Mouse (Mus musculus) CH12.LX (cell line): ENCODE measurements around the gene Akap2. TPM values are rescaled to one million over a fixed set of nuclear protein-coding genes. Genes with fewer than 3 reads are reported as not detected.
A peak's percentile ranks its signal among the peaks of the same experiment; 100 is the strongest.

Source experiments
- DNase-seq: peaks from one replicate; pipeline ENCODE4 v3.0.0-alpha.2; 2013; ENCODE audit errors: extremely low read depth
- H3K27ac ChIP-seq: 2 replicates; pipeline ENCODE4 v1.5.1; 2012; ENCODE audit warnings: low read depth, mild to moderate bottlenecking, control low read depth, moderate library complexity; ENCODE audit not compliant: insufficient read depth
- H3K27me3 ChIP-seq: replicated peaks from 2 replicates; pipeline ENCODE3; 2012; ENCODE audit warnings: inconsistent platforms
- H3K36me3 ChIP-seq, 2 experiments: replicated peaks in 1 of 2; 2 replicates each; pipeline versions ENCODE3 to v1.6.1; 2012; ENCODE audit warnings: inconsistent platforms in 1 of 2, low read length in 1 of 2, mild to moderate bottlenecking in 1 of 2, mixed read lengths in 1 of 2, moderate library complexity in 1 of 2; ENCODE audit not compliant: control insufficient read depth in 1 of 2, insufficient read depth in 1 of 2
- H3K4me1 ChIP-seq, 2 experiments: 2 replicates each; pipeline ENCODE4 v1.6.1; 2012; ENCODE audit warnings: inconsistent platforms in 1 of 2, moderate library complexity in 1 of 2; ENCODE audit not compliant: insufficient read depth in 2 of 2, control insufficient read depth in 1 of 2
- H3K4me2 ChIP-seq: 2 replicates; pipeline ENCODE4 v1.6.1; 2012; ENCODE audit warnings: low read depth, mild to moderate bottlenecking, control low read depth; ENCODE audit not compliant: poor library complexity, insufficient read depth, severe bottlenecking
- H3K4me3 ChIP-seq, 3 experiments: fragments of 150-350 bp in 1 of 3; sonication (generic) in 1 of 3; replicated peaks in 1 of 3; 2 replicates each; pipeline versions ENCODE3 to v1.5.1; 2011 to 2012; ENCODE audit warnings: low read depth in 2 of 3, low read length in 2 of 3, mild to moderate bottlenecking in 2 of 3, moderate library complexity in 2 of 3, control low read depth in 1 of 3, improper control_type of control experiment in 1 of 3, inconsistent platforms in 1 of 3, mixed read lengths in 1 of 3; ENCODE audit not compliant: poor library complexity in 1 of 3
- H3K79me2 ChIP-seq: replicated peaks from 2 replicates; pipeline ENCODE4 v1.6.1; 2012; ENCODE audit warnings: mild to moderate bottlenecking, moderate library complexity; ENCODE audit not compliant: control insufficient read depth, poor library complexity, insufficient read depth, severe bottlenecking; ENCODE audit errors: extremely low read depth
- H3K9ac ChIP-seq: 2 replicates; pipeline ENCODE4 v1.6.1; 2012; ENCODE audit warnings: low read depth, mild to moderate bottlenecking, control low read depth, moderate library complexity; ENCODE audit not compliant: insufficient read depth
- H3K9me3 ChIP-seq: replicated peaks from 2 replicates; pipeline ENCODE3; 2012; ENCODE audit warnings: low read length, inconsistent platforms, mixed read lengths
- CHD1 ChIP-seq: IDR thresholded peaks from 2 replicates; pipeline ENCODE4 v1.6.1; 2012; ENCODE audit warnings: low read depth, low read length, improper control_type of control experiment, inconsistent platforms
- ELF1 ChIP-seq: IDR thresholded peaks from 2 replicates; pipeline ENCODE4 v1.6.1; 2014; ENCODE audit warnings: low read depth, mild to moderate bottlenecking, inconsistent platforms, low read length, improper control_type of control experiment
- GABPA ChIP-seq: IDR thresholded peaks from 2 replicates; pipeline ENCODE4 v1.6.1; 2012; ENCODE audit warnings: low read depth, low read length, improper control_type of control experiment, inconsistent platforms; ENCODE audit not compliant: insufficient replicate concordance
- HCFC1 ChIP-seq: IDR thresholded peaks from 2 replicates; pipeline ENCODE4 v1.6.1; 2012; ENCODE audit warnings: low read depth, mild to moderate bottlenecking, inconsistent platforms, low read length, improper control_type of control experiment
- IRF4 ChIP-seq: IDR thresholded peaks from 2 replicates; pipeline ENCODE4 v1.6.1; 2014; ENCODE audit warnings: low read depth, mild to moderate bottlenecking, inconsistent platforms, low read length, improper control_type of control experiment
- JUN ChIP-seq: IDR thresholded peaks from 2 replicates; pipeline ENCODE4 v1.6.1; 2011; ENCODE audit warnings: low read depth, mild to moderate bottlenecking, low read length, improper control_type of control experiment, moderate library complexity; ENCODE audit not compliant: insufficient read depth
- JUND ChIP-seq: conservative IDR thresholded peaks from 2 replicates; pipeline ENCODE4 v1.6.1; 2011; ENCODE audit warnings: low read depth, low read length, improper control_type of control experiment
- KAT2A ChIP-seq: IDR thresholded peaks from 2 replicates; pipeline ENCODE4 v1.6.1; 2012; ENCODE audit warnings: low read length, improper control_type of control experiment, inconsistent platforms; ENCODE audit not compliant: insufficient replicate concordance
- MAZ ChIP-seq: IDR thresholded peaks from 2 replicates; pipeline ENCODE4 v1.6.1; 2012; ENCODE audit warnings: low read depth, mild to moderate bottlenecking, inconsistent platforms, low read length, improper control_type of control experiment, moderate library complexity
- MXI1 ChIP-seq: IDR thresholded peaks from 2 replicates; pipeline ENCODE4 v1.6.1; 2011; ENCODE audit warnings: mild to moderate bottlenecking, low read depth, low read length, improper control_type of control experiment
- MYC ChIP-seq: IDR thresholded peaks from 2 replicates; pipeline ENCODE4 v1.6.1; 2011; ENCODE audit warnings: low read depth, mild to moderate bottlenecking, improper control_type of control experiment, low read length
- NELFE ChIP-seq: IDR thresholded peaks from 2 replicates; pipeline ENCODE4 v1.6.1; 2011; ENCODE audit warnings: low read depth, low read length, improper control_type of control experiment
- NRF1 ChIP-seq: IDR thresholded peaks from 2 replicates; pipeline ENCODE4 v1.6.1; 2014; ENCODE audit warnings: low read depth, mild to moderate bottlenecking, inconsistent platforms, low read length, improper control_type of control experiment, moderate library complexity
- PAX5 ChIP-seq: IDR thresholded peaks from 2 replicates; pipeline ENCODE4 v1.6.1; 2012; ENCODE audit warnings: low read length, inconsistent platforms, mixed read lengths
- POLR2AphosphoS2 ChIP-seq: IDR thresholded peaks from 2 replicates; pipeline ENCODE4 v1.6.1; 2011; ENCODE audit warnings: low read depth, low read length, improper control_type of control experiment
- SIN3A ChIP-seq: IDR thresholded peaks from 2 replicates; pipeline ENCODE4 v1.6.1; 2012; ENCODE audit warnings: low read length, improper control_type of control experiment, inconsistent platforms
- SMC3 ChIP-seq: IDR thresholded peaks from 2 replicates; pipeline ENCODE4 v1.6.1; 2011; ENCODE audit warnings: low read depth, low read length, improper control_type of control experiment
- TBP ChIP-seq: conservative IDR thresholded peaks from 2 replicates; pipeline ENCODE4 v1.6.1; 2011; ENCODE audit warnings: low read depth, low read length, improper control_type of control experiment
- UBTF ChIP-seq: IDR thresholded peaks from 2 replicates; pipeline ENCODE4 v1.6.1; 2012; ENCODE audit warnings: low read depth, mild to moderate bottlenecking, inconsistent platforms, low read length, improper control_type of control experiment, moderate library complexity
- ZKSCAN1 ChIP-seq: IDR thresholded peaks from 2 replicates; pipeline ENCODE4 v1.6.1; 2012; ENCODE audit warnings: low read depth, inconsistent platforms, low read length, improper control_type of control experiment, borderline replicate concordance
- ZMIZ1 ChIP-seq: IDR thresholded peaks from 2 replicates; pipeline ENCODE4 v1.6.1; 2012; ENCODE audit warnings: low read depth, mild to moderate bottlenecking, inconsistent platforms, low read length, improper control_type of control experiment
- dilution Hi-C: fragments of 300-500 bp; cut with MboI; formaldehyde crosslinking; loops from 2 replicates; pipeline ENCODE4 v1.14.3; 2020; ENCODE audit warnings: low sequenced_read_pairs; ENCODE audit not compliant: extremely low pct_unique_long_range_greater_than_20kb, extremely low pct_ligation_motif_present
- in situ Hi-C: fragments of 300-500 bp; cut with MboI; formaldehyde crosslinking; loops from 3 replicates; pipeline ENCODE4 v1.14.3; 2019; ENCODE audit warnings: low sequenced_read_pairs, low pct_ligation_motif_present, low pct_unique_long_range_greater_than_20kb, mixed read lengths
- polyA plus RNA-seq: library from polyadenylated mRNA; unstranded; fragments of >175 nt; gene quantifications from 2 replicates; pipeline ENCODE4 v1.2.1, GENCODE M21; 2012; ENCODE audit warnings: low read depth; ENCODE audit not compliant: insufficient read length
- total RNA-seq, 2 experiments: library from RNA; depleted of rRNA; stranded (reverse); fragments of 300-350 nt in 1 of 2; fragments of >200 nt in 1 of 2; gene quantifications; 2 replicates each; pipeline ENCODE4 v1.2.3; 2012 to 2014

Gene Akap2
- total and polyA plus RNA-seq, 3 experiments = 0.25 TPM; not detected in 2

DNA sequence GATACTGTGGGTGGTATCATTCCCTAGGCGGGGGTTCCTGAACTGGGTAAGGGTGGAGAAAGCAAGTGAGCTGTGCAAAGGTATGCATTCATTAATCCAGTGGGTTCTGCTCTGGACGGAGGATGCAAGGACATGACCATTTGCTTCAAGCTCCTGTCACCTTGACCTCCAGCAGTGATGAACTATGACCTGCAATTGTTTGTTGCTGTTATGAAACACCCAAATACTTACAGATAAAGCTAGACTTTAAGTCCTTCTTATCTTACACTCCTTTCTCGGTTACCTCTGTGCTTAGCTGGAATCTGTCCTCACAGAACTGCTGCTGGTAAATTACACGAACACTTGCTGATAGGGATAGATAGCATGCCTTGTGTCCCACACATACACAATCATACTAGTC lies 223.2 kb downstream of the Akap2 start:
- H3K27ac ChIP-seq = no peak overlapping the region
- H3K9ac ChIP-seq = no peak overlapping the region
- no peaks in the 10 kb centered on the region for H3K4me1 ChIP-seq
- TF ChIP-seq SMC3 = no peak
- TF ChIP-seq MYC = no peak
- no peak for TF ChIP-seq NRF1
- TF ChIP-seq HCFC1 = no peak
- no peak for TF ChIP-seq PAX5
- TF ChIP-seq MXI1 = no peak
- TF ChIP-seq SIN3A = no peak
- no peak for TF ChIP-seq JUND
- no peak for TF ChIP-seq POLR2AphosphoS2
- TF ChIP-seq UBTF = no peak
- TF ChIP-seq JUN = no peak
- no peak for TF ChIP-seq TBP
- no peak for TF ChIP-seq KAT2A
- TF ChIP-seq ELF1 = no peak
- TF ChIP-seq NELFE = no peak
- TF ChIP-seq ZMIZ1 = no peak
- no peak for TF ChIP-seq ZKSCAN1
- TF ChIP-seq MAZ = no peak
- no peak for TF ChIP-seq CHD1
- TF ChIP-seq IRF4 = no peak
- H3K79me2 ChIP-seq = no peaks in the 10 kb centered on the region
- H3K9me3 ChIP-seq = no peaks in the 10 kb centered on the region
- dilution Hi-C loops (no loop called here), in situ Hi-C loops (no loop called here)
- DNase-seq = no peak
- H3K36me3 ChIP-seq = peaks cover 17 to 38% of the 10 kb centered on the region in 2 experiments
- H3K4me3 ChIP-seq = no peak overlapping the region
- no peak overlapping the region for H3K4me2 ChIP-seq
- no peaks in the 10 kb centered on the region for H3K27me3 ChIP-seq

DNA sequence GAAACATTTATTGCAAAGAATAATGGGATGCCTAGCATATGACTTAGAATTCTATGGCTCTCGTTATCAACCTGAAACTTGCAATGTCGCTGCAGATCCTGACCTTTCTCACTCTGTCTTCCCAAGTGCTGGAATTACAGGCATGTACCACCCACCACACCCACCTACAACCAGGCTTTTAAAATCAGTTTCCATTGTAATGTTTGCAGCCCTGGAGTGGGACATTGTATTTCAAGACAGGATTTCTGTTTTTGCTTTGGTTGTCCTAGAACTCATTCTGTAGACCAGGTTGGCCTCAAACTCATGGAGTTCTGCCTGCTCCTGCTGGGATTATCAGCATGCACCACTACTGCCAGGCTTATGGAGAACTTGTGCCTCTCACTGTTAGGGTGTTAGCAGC lies 225.4 kb downstream of the Akap2 start:
- Histone ChIP-seq H3K36me3 (peaks cover 32 to 61% of the 10 kb centered on the region in 2 experiments), H3K79me2 (no peaks in the 10 kb centered on the region), H3K9ac (no peak overlapping the region), H3K9me3 (no peaks in the 10 kb centered on the region), H3K4me2 (no peak overlapping the region), H3K4me3 (no peak overlapping the region), H3K27me3 (no peaks in the 10 kb centered on the region), H3K27ac (no peak overlapping the region), H3K4me1 (no peaks in the 10 kb centered on the region)
- no peak for TF ChIP-seq NRF1
- TF ChIP-seq POLR2AphosphoS2 = peak; percentile 52; the same call in 1 of the 2 replicates
- TF ChIP-seq GABPA = no peak
- DNase-seq = no peak
- dilution Hi-C loops (no loop called here), in situ Hi-C loops (no loop called here)

Other genes with a start within 250 kb of the Akap2 start
- not detected in 2 replicates for gene Pakap, start 149.5 kb upstream of the Akap2 start, total RNA-seq (2012; rRNA removed)
- gene Pakap, start 149.5 kb upstream of the Akap2 start, total RNA-seq (2014; rRNA removed) = 0.08 TPM in 1 of 2 replicates, not detected in the other
- 0.07 and 0.14 TPM in 2 replicates for gene Pakap, start 149.5 kb upstream of the Akap2 start, polyA plus RNA-seq
- not detected in 2 replicates for gene D630039A03Rik, start 198.6 kb downstream of the Akap2 start, total RNA-seq (2012; rRNA removed)
- not detected in 2 replicates for gene D630039A03Rik, start 198.6 kb downstream of the Akap2 start, total RNA-seq (2014; rRNA removed)
- not detected in 2 replicates for gene D630039A03Rik, start 198.6 kb downstream of the Akap2 start, polyA plus RNA-seq
- gene Txn1, start 238.8 kb downstream of the Akap2 start, total RNA-seq (2012; rRNA removed) = 472 and 530 TPM in 2 replicates
- gene Txn1, start 238.8 kb downstream of the Akap2 start, total RNA-seq (2014; rRNA removed) = 435 and 438 TPM in 2 replicates
- 738 and 809 TPM in 2 replicates for gene Txn1, start 238.8 kb downstream of the Akap2 start, polyA plus RNA-seq